Mouse (Mus musculus) CH12.LX (cell line): ENCODE results near the gene Dagla. TPM values are rescaled to one million over a fixed set of nuclear protein-coding genes. Genes with fewer than 3 reads are reported as not detected.

ENCODE experiments used
- DNase-seq: peaks from one replicate; pipeline ENCODE4 v3.0.0-alpha.2; 2013; ENCODE audit errors: extremely low read depth
- H3K27ac ChIP-seq: 2 replicates; pipeline ENCODE4 v1.5.1; 2012; ENCODE audit warnings: low read depth, mild to moderate bottlenecking, control low read depth, moderate library complexity; ENCODE audit not compliant: insufficient read depth
- H3K27me3 ChIP-seq: replicated peaks from 2 replicates; pipeline ENCODE3; 2012; ENCODE audit warnings: inconsistent platforms
- H3K36me3 ChIP-seq, 2 experiments: replicated peaks in 1 of 2; 2 replicates each; pipeline versions ENCODE3 to v1.6.1; 2012; ENCODE audit warnings: inconsistent platforms in 1 of 2, low read length in 1 of 2, mild to moderate bottlenecking in 1 of 2, mixed read lengths in 1 of 2, moderate library complexity in 1 of 2; ENCODE audit not compliant: control insufficient read depth in 1 of 2, insufficient read depth in 1 of 2
- H3K4me1 ChIP-seq, 2 experiments: 2 replicates each; pipeline ENCODE4 v1.6.1; 2012; ENCODE audit warnings: inconsistent platforms in 1 of 2, moderate library complexity in 1 of 2; ENCODE audit not compliant: insufficient read depth in 2 of 2, control insufficient read depth in 1 of 2
- H3K4me2 ChIP-seq: 2 replicates; pipeline ENCODE4 v1.6.1; 2012; ENCODE audit warnings: low read depth, mild to moderate bottlenecking, control low read depth; ENCODE audit not compliant: poor library complexity, insufficient read depth, severe bottlenecking
- H3K4me3 ChIP-seq, 3 experiments: fragments of 150-350 bp in 1 of 3; sonication (generic) in 1 of 3; replicated peaks in 1 of 3; 2 replicates each; pipeline versions ENCODE3 to v1.5.1; 2011 to 2012; ENCODE audit warnings: low read depth in 2 of 3, low read length in 2 of 3, mild to moderate bottlenecking in 2 of 3, moderate library complexity in 2 of 3, control low read depth in 1 of 3, improper control_type of control experiment in 1 of 3, inconsistent platforms in 1 of 3, mixed read lengths in 1 of 3; ENCODE audit not compliant: poor library complexity in 1 of 3
- H3K79me2 ChIP-seq: replicated peaks from 2 replicates; pipeline ENCODE4 v1.6.1; 2012; ENCODE audit warnings: mild to moderate bottlenecking, moderate library complexity; ENCODE audit not compliant: control insufficient read depth, poor library complexity, insufficient read depth, severe bottlenecking; ENCODE audit errors: extremely low read depth
- H3K9ac ChIP-seq: 2 replicates; pipeline ENCODE4 v1.6.1; 2012; ENCODE audit warnings: low read depth, mild to moderate bottlenecking, control low read depth, moderate library complexity; ENCODE audit not compliant: insufficient read depth
- H3K9me3 ChIP-seq: replicated peaks from 2 replicates; pipeline ENCODE3; 2012; ENCODE audit warnings: low read length, inconsistent platforms, mixed read lengths
- E2F4 ChIP-seq: IDR thresholded peaks from 2 replicates; pipeline ENCODE4 v1.6.1; 2011; ENCODE audit warnings: low read depth, low read length, improper control_type of control experiment; ENCODE audit not compliant: insufficient replicate concordance
- HCFC1 ChIP-seq: IDR thresholded peaks from 2 replicates; pipeline ENCODE4 v1.6.1; 2012; ENCODE audit warnings: low read depth, mild to moderate bottlenecking, inconsistent platforms, low read length, improper control_type of control experiment
- MAFK ChIP-seq: IDR thresholded peaks from 2 replicates; pipeline ENCODE4 v1.6.1; 2011; ENCODE audit warnings: low read length, improper control_type of control experiment; ENCODE audit not compliant: insufficient replicate concordance
- MEF2A ChIP-seq: IDR thresholded peaks from 2 replicates; pipeline ENCODE4 v1.6.1; 2014; ENCODE audit warnings: low read depth, mild to moderate bottlenecking, inconsistent platforms, low read length, improper control_type of control experiment, borderline replicate concordance
- MYC ChIP-seq: IDR thresholded peaks from 2 replicates; pipeline ENCODE4 v1.6.1; 2011; ENCODE audit warnings: low read depth, mild to moderate bottlenecking, improper control_type of control experiment, low read length
- NELFE ChIP-seq: IDR thresholded peaks from 2 replicates; pipeline ENCODE4 v1.6.1; 2011; ENCODE audit warnings: low read depth, low read length, improper control_type of control experiment
- NRF1 ChIP-seq: IDR thresholded peaks from 2 replicates; pipeline ENCODE4 v1.6.1; 2014; ENCODE audit warnings: low read depth, mild to moderate bottlenecking, inconsistent platforms, low read length, improper control_type of control experiment, moderate library complexity
- PAX5 ChIP-seq: IDR thresholded peaks from 2 replicates; pipeline ENCODE4 v1.6.1; 2012; ENCODE audit warnings: low read length, inconsistent platforms, mixed read lengths
- POLR2A ChIP-seq: IDR thresholded peaks from 2 replicates; pipeline ENCODE4 v1.6.1; 2011; ENCODE audit warnings: low read depth, mild to moderate bottlenecking, improper control_type of control experiment, low read length
- SIN3A ChIP-seq: IDR thresholded peaks from 2 replicates; pipeline ENCODE4 v1.6.1; 2012; ENCODE audit warnings: low read length, improper control_type of control experiment, inconsistent platforms
- TCF12 ChIP-seq: IDR thresholded peaks from 2 replicates; pipeline ENCODE4 v1.6.1; 2014; ENCODE audit warnings: low read depth, mild to moderate bottlenecking, inconsistent platforms, low read length, improper control_type of control experiment
- ZKSCAN1 ChIP-seq: IDR thresholded peaks from 2 replicates; pipeline ENCODE4 v1.6.1; 2012; ENCODE audit warnings: low read depth, inconsistent platforms, low read length, improper control_type of control experiment, borderline replicate concordance
- ZMIZ1 ChIP-seq: IDR thresholded peaks from 2 replicates; pipeline ENCODE4 v1.6.1; 2012; ENCODE audit warnings: low read depth, mild to moderate bottlenecking, inconsistent platforms, low read length, improper control_type of control experiment
- ZNF384 ChIP-seq: IDR thresholded peaks from 2 replicates; pipeline ENCODE4 v1.6.1; 2012; ENCODE audit warnings: low read depth, low read length, improper control_type of control experiment, inconsistent platforms
- dilution Hi-C: fragments of 300-500 bp; cut with MboI; formaldehyde crosslinking; loops from 2 replicates; pipeline ENCODE4 v1.14.3; 2020; ENCODE audit warnings: low sequenced_read_pairs; ENCODE audit not compliant: extremely low pct_unique_long_range_greater_than_20kb, extremely low pct_ligation_motif_present
- in situ Hi-C: fragments of 300-500 bp; cut with MboI; formaldehyde crosslinking; loops from 3 replicates; pipeline ENCODE4 v1.14.3; 2019; ENCODE audit warnings: low sequenced_read_pairs, low pct_ligation_motif_present, low pct_unique_long_range_greater_than_20kb, mixed read lengths
- polyA plus RNA-seq: library from polyadenylated mRNA; unstranded; fragments of >175 nt; gene quantifications from 2 replicates; pipeline ENCODE4 v1.2.1, GENCODE M21; 2012; ENCODE audit warnings: low read depth; ENCODE audit not compliant: insufficient read length
- total RNA-seq, 2 experiments: library from RNA; depleted of rRNA; stranded (reverse); fragments of 300-350 nt in 1 of 2; fragments of >200 nt in 1 of 2; gene quantifications; 2 replicates each; pipeline ENCODE4 v1.2.3; 2012 to 2014

The Dagla gene
- total and polyA plus RNA-seq, 3 experiments: 0.21 to 0.55 TPM; not detected in 1

GRCm38 (mm10) chr19:10276483-10277144, 28.1 kb downstream of the Dagla start (continued):
- TF ChIP-seq MAFK: no peak
- no peak for TF ChIP-seq ZNF384
- TF ChIP-seq PAX5: no peak
- TF ChIP-seq MEF2A: no peak
- TF ChIP-seq MYC: no peak; the same call in 1 of the 2 replicates
- no peak for TF ChIP-seq ZKSCAN1
- no peak for TF ChIP-seq SIN3A
- TF ChIP-seq NRF1: no peak
- no peak for TF ChIP-seq NELFE
- no peak for TF ChIP-seq TCF12
- 0 out of 2 replicates have a peak, but pooled peaks have one; percentile 27 for TF ChIP-seq POLR2A
- no peak for TF ChIP-seq HCFC1

- Histone ChIP-seq H3K27me3 (peaks cover 10% of the 10 kb centered on the region), H3K9me3 (no peaks in the 10 kb centered on the region), H3K27ac (no peak overlapping the region), H3K4me1 (peaks cover 45 to 65% of the 10 kb centered on the region in 2 experiments), H3K4me3 (no peak overlapping the region), H3K4me2 (no peak overlapping the region), H3K79me2 (no peaks in the 10 kb centered on the region), H3K36me3 (no peaks in the 10 kb centered on the region), H3K9ac (no peak overlapping the region)
- DNase-seq: no peak
- dilution Hi-C loops (no loop called here), in situ Hi-C loops (no loop called here)
- no peak for TF ChIP-seq TCF12
These were observed 30.6 kb downstream of the Dagla start for GRCm38 (mm10) chr19:10274056-10274455.

GRCm38 (mm10) chr19:10272746-10273145, 31.9 kb downstream of the Dagla start:
- H3K4me2 ChIP-seq: peak overlapping the region; percentile 9; the same call in 1 of the 2 replicates
- no peak for TF ChIP-seq ZKSCAN1
- peak; percentile 47; the same call in 1 of the 2 replicates for TF ChIP-seq POLR2A
- no peak for TF ChIP-seq ZMIZ1
- no peak for TF ChIP-seq SIN3A
- no peak for TF ChIP-seq E2F4
- 0 out of 2 replicates have a peak, but pooled peaks have one; percentile 23 for TF ChIP-seq TCF12
- in situ Hi-C loops (no loop called here), dilution Hi-C loops (no loop called here)
- H3K4me3 ChIP-seq: peak overlapping the region in 1 of 3 experiments; percentile 1
- no peak overlapping the region for H3K27ac ChIP-seq
- peaks cover 14% of the 10 kb centered on the region for H3K27me3 ChIP-seq
- H3K79me2 ChIP-seq: no peaks in the 10 kb centered on the region
- H3K36me3 ChIP-seq: no peaks in the 10 kb centered on the region
- H3K9me3 ChIP-seq: no peaks in the 10 kb centered on the region
- peaks cover 32 to 51% of the 10 kb centered on the region in 2 experiments for H3K4me1 ChIP-seq
- DNase-seq: peak; percentile 49
- H3K9ac ChIP-seq: no peak overlapping the region
